Mouse (Mus musculus) lung, postnatal 14 days (tissue): ENCODE results near the gene Aes.

Experiments
- DNase-seq: peaks from one replicate; pipeline ENCODE4 v3.0.0; 2021

Aes gene

GRCm38 (mm10) chr10:81600096-81600495, 40.8 kb downstream of the Aes start:
- no peak for DNase-seq

- DNase-seq: peak; percentile 98
Observed at GRCm38 (mm10) chr10:81600738-81601203, 41.5 kb downstream of the Aes start, which contains the start of gene Tle6. Gene Tle6, minus strand, starts transcription at chr10:81601073.

GRCm38 (mm10) chr10:81601396-81601905, 42.2 kb downstream of the Aes start:
- DNase-seq: no peak

DNA sequence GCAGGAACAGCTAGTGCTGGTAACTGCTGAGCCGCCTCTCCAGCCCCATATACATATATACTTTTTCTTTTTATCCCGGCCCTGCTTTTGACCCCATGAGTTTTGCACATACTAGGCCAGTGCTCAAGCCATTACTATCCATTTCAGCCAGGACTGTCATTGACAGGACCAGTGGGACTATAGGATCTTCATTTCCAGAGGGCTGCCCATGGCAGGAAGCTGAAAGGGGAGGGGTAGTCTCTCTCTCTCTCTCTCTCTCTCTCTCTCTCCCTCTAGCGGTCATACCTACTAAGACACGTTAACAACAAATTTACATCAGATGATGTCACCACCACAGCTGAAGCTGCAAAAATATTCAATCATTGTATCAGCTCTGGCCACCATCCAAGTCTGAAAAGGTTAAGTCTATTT, 43.5 kb downstream of the Aes start:
- no peak for DNase-seq

DNA sequence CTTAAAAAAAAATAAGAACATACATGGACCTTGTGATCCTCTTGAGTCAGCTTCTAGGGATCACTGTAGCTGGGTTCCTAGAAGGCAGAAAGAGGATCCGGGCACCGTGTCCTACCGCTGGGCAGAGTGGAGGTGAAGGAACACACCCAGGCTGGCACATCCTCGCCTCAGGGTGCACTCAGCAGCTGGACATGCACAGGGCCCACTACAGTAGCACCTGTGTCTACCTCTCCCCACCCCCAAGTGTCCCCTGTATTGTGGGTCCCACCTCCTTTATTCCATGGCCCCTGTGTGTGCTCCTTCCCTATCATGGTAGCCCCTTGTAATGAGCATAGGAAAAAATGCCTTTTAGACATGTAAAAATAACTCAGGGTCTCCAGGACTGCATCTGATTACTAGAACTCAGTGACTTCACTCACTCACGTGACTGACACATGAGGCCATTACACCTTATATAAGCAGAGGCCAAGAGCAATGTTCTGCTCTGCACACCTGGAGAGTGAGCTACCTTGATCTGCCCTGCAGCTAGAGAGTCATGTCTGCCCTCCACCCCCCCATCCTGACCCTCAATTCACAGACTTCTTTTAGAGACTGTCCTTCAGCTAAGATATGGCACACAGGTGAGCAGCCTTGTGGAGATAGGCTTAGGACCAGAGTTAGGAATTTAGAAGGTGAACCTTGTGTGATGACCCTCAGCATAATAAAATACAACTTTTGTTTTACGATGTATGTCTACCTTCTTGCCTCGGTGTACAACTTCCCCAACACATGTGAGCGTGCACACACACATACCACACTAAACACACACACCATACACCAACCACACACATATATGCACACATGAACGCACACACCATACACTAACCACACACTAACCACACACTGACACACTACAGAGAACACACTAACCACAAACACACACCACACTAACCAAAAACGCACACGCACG, 45.0 kb downstream of the Aes start:
- no peak for DNase-seq

DNA sequence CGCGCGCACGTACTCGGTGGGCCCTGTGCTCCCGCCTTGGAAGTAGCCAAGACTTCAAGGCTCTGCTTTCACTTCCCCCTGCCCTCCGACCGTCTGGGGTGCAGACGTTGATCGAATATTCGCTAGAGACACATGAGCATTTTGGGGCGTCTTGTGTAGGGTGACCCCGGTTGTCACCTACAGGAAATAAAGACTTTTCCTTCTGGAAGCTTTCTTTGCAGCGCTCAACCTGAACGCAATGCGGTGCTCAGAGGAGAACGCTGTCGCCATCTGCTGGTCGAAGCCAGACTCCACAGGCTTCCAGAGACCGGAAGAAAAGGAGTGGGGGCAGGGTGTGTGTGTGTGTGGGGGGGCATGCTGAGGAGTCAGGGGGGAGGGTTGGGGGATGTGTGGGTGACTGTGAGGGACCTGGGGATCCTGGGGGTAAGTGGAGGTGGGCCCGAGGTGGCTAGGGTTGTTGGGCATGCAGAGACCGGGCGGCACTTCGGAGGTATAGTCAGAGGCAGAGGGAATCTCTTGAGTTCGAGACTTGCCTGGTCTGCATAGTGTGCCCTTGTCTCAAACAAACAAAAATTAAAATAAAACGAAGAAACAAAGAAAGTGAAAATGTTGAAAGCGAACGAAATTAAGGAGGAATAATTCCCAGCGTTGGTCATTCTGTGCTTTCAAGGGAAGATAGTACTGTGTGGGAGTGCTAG, 45.8 kb downstream of the Aes start:
- peak; percentile 92 for DNase-seq

- no peak for DNase-seq
Observed at GRCm38 (mm10) chr10:81605666-81605973, 46.3 kb downstream of the Aes start.

GRCm38 (mm10) chr10:81605974-81606751, 46.9 kb downstream of the Aes start, which contains the start of gene BC025920:
Gene BC025920, plus strand, starts transcription at chr10:81606270.
- peak; percentile 94 for DNase-seq

DNA sequence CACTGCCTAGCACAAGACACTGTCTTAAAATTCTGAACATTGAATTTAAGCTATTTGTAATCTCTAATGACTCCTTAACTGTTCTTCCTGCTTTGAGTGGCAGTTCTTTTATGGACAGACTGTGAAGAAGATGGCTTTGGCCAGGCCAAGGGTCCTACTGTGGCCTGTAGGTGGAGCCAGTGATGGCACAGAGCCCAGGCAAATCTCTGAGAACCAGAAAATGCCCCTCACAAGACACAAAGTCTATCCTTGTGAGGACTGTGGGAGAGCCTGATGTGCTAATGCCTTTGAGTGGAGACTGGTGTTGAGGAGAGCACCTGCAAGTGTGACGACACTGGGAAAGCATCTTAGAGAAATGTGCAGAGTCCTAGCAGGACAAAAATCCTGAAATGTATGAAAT, 49.0 kb downstream of the Aes start:
- no peak for DNase-seq

DNA sequence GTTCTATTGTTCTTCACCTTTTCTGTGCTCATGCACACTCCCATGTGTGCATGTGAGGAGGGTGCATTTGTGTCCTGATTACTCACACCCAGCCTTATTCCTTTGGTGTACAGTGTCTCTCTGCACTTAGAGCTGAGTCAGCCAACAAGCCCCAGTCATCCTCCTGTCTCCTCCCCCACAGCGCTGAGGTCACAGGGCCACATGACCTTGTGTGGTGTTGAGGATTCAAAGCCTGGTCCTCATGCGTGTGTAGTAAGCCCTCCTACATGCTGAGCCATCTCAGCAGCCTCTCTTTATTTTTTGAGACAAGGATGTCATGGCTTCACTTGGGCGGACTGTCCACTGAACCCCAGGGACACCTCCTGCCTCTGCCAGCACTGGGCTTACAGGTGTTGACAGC, 53.5 kb downstream of the Aes start:
- no peak for DNase-seq

- DNase-seq: no peak
Observed at GRCm38 (mm10) chr10:81615486-81615885, 56.2 kb downstream of the Aes start.
